Mouse (Mus musculus) liver, adult 2 months (tissue): ENCODE data around the gene Rpf2. TPM values are rescaled to one million over a fixed set of nuclear protein-coding genes. Genes with fewer than 3 reads are reported as not detected.
A peak's percentile ranks its signal among the peaks of the same experiment; 100 is the strongest.

Experiments
- DNase-seq: peaks from one replicate; pipeline ENCODE4 v3.0.0-alpha.2; 2011; ENCODE audit warnings: low read depth, low spot score; ENCODE audit errors: extremely low read depth
- H3K27ac ChIP-seq: fragments of 200-500 bp; replicated peaks from 2 replicates; pipeline ENCODE4 v1.5.1; 2012; ENCODE audit warnings: low read depth, mild to moderate bottlenecking, control low read depth, inconsistent platforms, low read length; ENCODE audit not compliant: insufficient read depth
- H3K27me3 ChIP-seq: fragments of 200-500 bp; 2 replicates; pipeline ENCODE4 v1.6.1; 2012; ENCODE audit warnings: mild to moderate bottlenecking, moderate library complexity, low read length, inconsistent platforms; ENCODE audit not compliant: control insufficient read depth, insufficient read depth
- H3K36me3 ChIP-seq: fragments of 200-500 bp; 2 replicates; pipeline ENCODE4 v1.6.1; 2012; ENCODE audit warnings: low read length, inconsistent platforms; ENCODE audit not compliant: control insufficient read depth, insufficient read depth
- H3K4me1 ChIP-seq: fragments of 200-500 bp; 2 replicates; pipeline ENCODE4 v1.6.1; 2011; ENCODE audit warnings: low read length; ENCODE audit not compliant: control insufficient read depth, insufficient read depth
- H3K4me3 ChIP-seq: fragments of 200-500 bp; 2 replicates; pipeline ENCODE4 v1.5.1; 2011; ENCODE audit warnings: low read depth, mild to moderate bottlenecking, control low read depth, low read length, moderate library complexity; ENCODE audit not compliant: insufficient read depth
- H3K79me2 ChIP-seq: fragments of 200-500 bp; 2 replicates; pipeline ENCODE4 v1.6.1; 2012; ENCODE audit warnings: inconsistent platforms, mild to moderate bottlenecking, low read length, moderate library complexity; ENCODE audit not compliant: control insufficient read depth, insufficient read depth
- H3K9ac ChIP-seq: fragments of 200-500 bp; 2 replicates; pipeline ENCODE4 v1.6.1; 2012; ENCODE audit warnings: low read depth, mild to moderate bottlenecking, control low read depth, inconsistent platforms, low read length
- CTCF ChIP-seq: fragments of 200-500 bp; IDR thresholded peaks from 2 replicates; pipeline ENCODE4 v1.5.1; 2011; ENCODE audit warnings: low read depth, low read length, control low read depth
- POLR2A ChIP-seq: fragments of 200-500 bp; IDR thresholded peaks from 2 replicates; pipeline ENCODE4 v1.6.1; 2011; ENCODE audit warnings: low read length, control low read depth; ENCODE audit not compliant: insufficient read depth; ENCODE audit errors: extremely low read depth
- WGBS: fragments of 180-500 bp; shearing (Covaris S2); methylation state at CpG from one replicate; pipeline ENCODE4 v1.1.7; 2018; 5-methylcytosine and 5-hydroxymethylcytosine counted together
- polyA plus RNA-seq: library from polyadenylated mRNA; depleted of rRNA; stranded (reverse); fragments of >200 nt; gene quantifications from 2 replicates; pipeline ENCODE4 v1.2.3, GENCODE M21; 2012; rRNA removed
- total RNA-seq: library from RNA; depleted of rRNA; stranded (reverse); fragments of >200 nt; gene quantifications from 2 replicates; pipeline ENCODE4 v1.2.3, GENCODE M21; 2014; rRNA removed

Gene Rpf2
- total RNA-seq, result 7.4 and 11.2 TPM in 2 replicates
- 1.7 and 1.8 TPM in 2 replicates for polyA plus RNA-seq

DNA sequence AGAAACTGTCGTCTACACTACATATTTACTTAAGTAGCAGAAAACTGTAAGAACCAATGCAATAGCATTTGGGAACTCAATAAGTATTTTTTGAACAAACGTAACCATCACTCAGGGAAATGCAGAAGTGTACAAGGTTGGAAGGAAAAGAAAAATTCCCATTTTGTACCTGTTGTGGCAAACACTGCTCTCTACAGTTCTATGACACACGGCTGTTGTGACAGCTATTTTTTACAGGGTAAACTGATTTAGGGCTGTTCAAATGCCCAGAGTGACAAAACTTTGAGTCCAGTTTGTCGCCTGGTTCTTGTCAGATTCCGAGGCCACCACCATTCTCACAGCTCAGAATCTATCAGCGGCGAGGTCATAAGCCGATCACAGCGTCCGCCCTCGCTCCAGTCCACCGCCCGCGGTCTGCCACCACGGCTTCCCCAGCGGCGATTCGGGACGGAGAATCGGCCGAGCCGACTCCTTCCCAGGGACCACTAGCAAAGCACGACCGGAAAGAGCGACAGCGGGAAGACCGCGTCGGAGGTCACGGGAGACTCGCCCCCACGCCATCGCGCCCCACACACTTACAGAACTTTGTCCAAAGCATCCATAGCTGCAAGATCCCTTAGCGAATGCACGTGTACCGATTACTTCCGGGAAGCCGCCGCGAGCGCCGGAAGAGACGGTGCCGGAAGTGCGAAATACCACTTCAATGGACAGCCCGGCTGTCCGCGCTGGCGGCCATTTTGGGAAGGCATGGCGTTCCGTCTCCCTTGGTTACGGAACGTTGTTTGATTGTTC is at the start of gene Rpf2:
Gene Rpf2, minus strand, starts transcription at position 663 of the 792 bp plus-strand sequence.
- WGBS, result under 1% methylated on average over 54 of the region's 54 CpGs
- H3K4me3 ChIP-seq, result peak within 1 kb of the TSS; percentile 75
- TF ChIP-seq POLR2A (no peak), CTCF (no peak)
- H3K27me3 ChIP-seq, result no peaks in the 10 kb centered on the region
- H3K36me3 ChIP-seq, result peaks cover 21% of the 10 kb centered on the region
- 0 out of 2 replicates have a peak within 1 kb of the TSS, but pooled peaks have one; percentile 1 for H3K27ac ChIP-seq
- H3K4me1 ChIP-seq, result peaks cover 3% of the 10 kb centered on the region; the same call in 1 of the 2 replicates
- peak within 1 kb of the TSS; percentile 49 for H3K9ac ChIP-seq
- DNase-seq, result peak; percentile 80
- H3K79me2 ChIP-seq, result no peaks in the 10 kb centered on the region

DNA sequence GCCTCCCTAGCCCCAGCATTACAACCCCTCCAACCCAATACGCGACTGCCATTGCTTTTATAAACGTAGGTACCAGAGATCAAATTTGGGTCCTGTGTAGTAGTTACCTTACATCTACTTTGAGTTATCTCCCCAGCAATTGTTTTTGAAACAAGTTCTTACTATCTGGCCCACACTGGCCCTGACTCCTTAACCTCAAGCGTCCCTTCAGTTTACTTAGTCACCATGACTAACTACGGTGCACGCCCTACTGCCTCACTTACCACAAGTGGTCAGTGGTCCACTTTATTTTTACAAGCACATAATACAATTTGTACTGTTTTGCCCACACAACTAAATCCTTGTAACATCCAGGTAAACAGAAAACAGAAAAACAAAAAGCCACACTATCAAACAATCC is 45.8 kb upstream of the Rpf2 start:
- DNase-seq, result no peak
- Histone ChIP-seq H3K9ac (no peak overlapping the region), H3K79me2 (peaks cover 17% of the 10 kb centered on the region; the same call in 1 of the 2 replicates), H3K36me3 (peaks cover 36% of the 10 kb centered on the region), H3K4me3 (no peak overlapping the region), H3K4me1 (peaks cover 6% of the 10 kb centered on the region), H3K27me3 (no peaks in the 10 kb centered on the region), H3K27ac (no peak overlapping the region)
- TF ChIP-seq POLR2A, result no peak
- TF ChIP-seq CTCF, result no peak
- WGBS, result 87% methylated on average over 6 of the region's 6 CpGs

DNA sequence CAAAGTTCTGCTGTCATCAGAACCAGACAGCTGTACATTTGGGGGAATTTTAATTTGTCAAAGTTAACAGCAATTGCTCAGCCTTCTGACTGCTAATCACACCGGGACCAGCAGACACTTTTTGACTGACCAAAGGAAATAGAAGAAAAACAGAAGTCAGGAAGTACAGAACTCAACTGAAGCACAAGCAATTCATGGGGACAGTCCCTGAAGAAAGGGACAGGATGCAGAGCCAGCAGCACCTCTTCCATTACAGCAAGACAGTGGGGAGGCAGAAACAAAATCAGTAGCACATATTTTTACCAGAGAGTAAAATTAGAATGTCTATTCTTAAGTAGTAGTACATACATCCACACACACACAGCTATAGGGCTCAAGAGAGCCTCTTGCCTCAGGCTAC is 39.9 kb upstream of the Rpf2 start:
- Histone ChIP-seq H3K4me1 (no peaks in the 10 kb centered on the region), H3K27me3 (no peaks in the 10 kb centered on the region), H3K27ac (no peak overlapping the region), H3K4me3 (no peak overlapping the region), H3K36me3 (peaks cover 27% of the 10 kb centered on the region), H3K9ac (no peak overlapping the region), H3K79me2 (no peaks in the 10 kb centered on the region)
- DNase-seq, result no peak
- no peak for TF ChIP-seq CTCF
- no peak for TF ChIP-seq POLR2A
- WGBS, result 80% methylated on average over 1 of the region's 1 CpGs

DNA sequence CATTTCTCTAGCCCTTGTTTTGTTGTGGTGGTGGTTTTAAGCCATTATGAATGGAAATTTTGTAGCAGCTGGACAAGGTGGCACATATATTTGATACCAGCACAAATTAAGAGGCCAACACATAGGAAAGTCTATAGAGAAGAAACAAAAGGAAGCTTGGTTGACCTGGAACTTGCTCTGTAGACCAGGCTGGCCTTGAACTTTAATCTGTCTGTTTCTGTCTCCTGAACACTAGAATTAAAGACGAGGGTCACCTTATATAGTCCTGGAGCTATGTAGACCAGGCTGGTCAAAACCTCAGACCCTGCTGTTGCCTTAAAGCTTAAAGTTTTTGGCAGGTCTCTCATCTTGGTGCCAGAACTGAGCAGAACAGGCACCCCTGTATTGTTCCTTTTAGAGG is 38.7 kb upstream of the Rpf2 start:
- Histone ChIP-seq H3K27ac (no peak overlapping the region), H3K79me2 (no peaks in the 10 kb centered on the region), H3K36me3 (peaks cover 17% of the 10 kb centered on the region), H3K9ac (no peak overlapping the region), H3K4me3 (no peak overlapping the region), H3K27me3 (no peaks in the 10 kb centered on the region), H3K4me1 (no peaks in the 10 kb centered on the region)
- DNase-seq, result peak; percentile 29
- 84% methylated on average over 1 of the region's 1 CpGs for WGBS
- TF ChIP-seq CTCF (no peak), POLR2A (no peak)

DNA sequence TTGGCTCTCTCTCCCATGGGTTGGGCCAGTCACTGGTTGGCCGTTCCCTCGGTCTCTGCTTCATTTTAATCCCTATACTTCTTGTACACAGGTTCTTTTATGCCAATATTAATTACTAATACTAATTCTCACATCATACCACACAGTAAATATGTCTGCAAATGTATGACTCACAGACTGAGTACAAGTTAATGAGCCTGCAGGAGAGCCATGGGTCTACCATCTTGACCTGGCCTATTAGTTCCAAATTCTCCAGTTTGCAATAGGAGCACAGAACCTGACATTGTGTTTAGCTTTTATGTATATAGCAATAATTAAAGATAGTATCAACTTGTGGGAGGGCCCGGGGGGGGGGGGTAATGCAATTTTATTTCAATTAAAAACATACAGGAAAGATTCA is 38.2 kb upstream of the Rpf2 start:
- Histone ChIP-seq H3K9ac (no peak overlapping the region), H3K27ac (no peak overlapping the region), H3K4me3 (no peak overlapping the region), H3K79me2 (no peaks in the 10 kb centered on the region), H3K4me1 (no peaks in the 10 kb centered on the region), H3K36me3 (peaks cover 15% of the 10 kb centered on the region), H3K27me3 (no peaks in the 10 kb centered on the region)
- no peak for TF ChIP-seq POLR2A
- TF ChIP-seq CTCF, result no peak
- WGBS, result 100% methylated on average over 3 of the region's 3 CpGs
- DNase-seq, result no peak

DNA sequence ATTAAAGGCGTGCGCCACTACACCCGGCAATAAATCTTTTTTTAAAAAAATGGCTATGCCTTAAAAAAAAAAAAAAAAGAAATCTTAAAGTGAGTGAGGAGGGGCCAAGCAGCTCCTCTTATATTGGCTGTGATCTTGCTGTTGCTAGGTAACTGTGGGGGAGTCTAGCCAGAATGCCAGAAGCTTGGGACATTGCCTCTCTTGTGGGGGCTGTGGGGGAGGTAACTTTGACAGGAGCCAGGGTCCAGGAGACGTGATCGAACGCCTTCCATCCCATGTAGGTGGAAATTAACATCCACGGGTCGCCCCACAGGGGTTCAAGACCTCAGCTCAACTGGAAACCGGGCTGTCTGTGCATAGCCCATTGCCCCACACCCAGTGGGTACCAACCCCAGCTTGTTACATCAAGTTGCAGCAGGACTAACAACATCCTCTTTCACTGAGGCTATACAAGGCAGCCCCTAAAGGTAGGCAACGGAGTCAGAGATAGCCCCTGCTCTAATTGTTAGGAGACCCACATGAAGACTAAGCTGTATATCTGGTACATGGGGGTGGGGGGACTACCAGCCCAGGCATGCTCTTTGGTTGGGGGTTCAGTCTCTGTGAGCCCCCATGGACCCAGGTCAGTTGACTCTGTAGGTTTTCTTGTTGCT is 37.5 kb upstream of the Rpf2 start:
- TF ChIP-seq POLR2A (no peak), CTCF (no peak)
- 88% methylated on average over 10 of the region's 10 CpGs for WGBS
- no peak overlapping the region for H3K27ac ChIP-seq
- peaks cover 11% of the 10 kb centered on the region for H3K36me3 ChIP-seq
- H3K27me3 ChIP-seq, result no peaks in the 10 kb centered on the region
- no peak overlapping the region for H3K4me3 ChIP-seq
- no peaks in the 10 kb centered on the region for H3K4me1 ChIP-seq
- H3K79me2 ChIP-seq, result no peaks in the 10 kb centered on the region
- H3K9ac ChIP-seq, result no peak overlapping the region
- no peak for DNase-seq
